Mouse (Mus musculus) midbrain, embryonic 11.5 days (tissue): ENCODE results near the gene Pkp2. TPM values are rescaled to one million over a fixed set of nuclear protein-coding genes. Genes with fewer than 3 reads are reported as not detected.

Source experiments
- ATAC-seq: fragments of 200-750 bp; cut with Nextera tagmentation; 2 replicates; pipeline ENCODE4 v1.8.0; 2017; ENCODE audit warnings: moderate TSS enrichment, moderate library complexity; ENCODE audit not compliant: low FRiP score
- DNase-seq: peaks from one replicate; pipeline ENCODE4 v3.0.0; 2015; ENCODE audit warnings: low spot score; ENCODE audit errors: missing footprints
- H3K27ac ChIP-seq: fragments of 300-500 bp; sonication (generic); 2 replicates; pipeline ENCODE4 v1.5.1; 2014; ENCODE audit warnings: low read depth, low read length
- H3K27me3 ChIP-seq: fragments of 300-500 bp; sonication (generic); 2 replicates; pipeline ENCODE4 v1.6.1; 2014; ENCODE audit warnings: mild to moderate bottlenecking, low read length, moderate library complexity, mixed read lengths; ENCODE audit not compliant: control insufficient read depth, insufficient read depth
- H3K36me3 ChIP-seq: fragments of 300-500 bp; sonication (generic); 2 replicates; pipeline ENCODE4 v1.6.1; 2014; ENCODE audit warnings: mild to moderate bottlenecking, low read length, moderate library complexity, mixed read lengths; ENCODE audit not compliant: control insufficient read depth, insufficient read depth
- H3K4me1 ChIP-seq: fragments of 300-500 bp; sonication (generic); 2 replicates; pipeline ENCODE4 v1.6.1; 2014; ENCODE audit warnings: low read length; ENCODE audit not compliant: control insufficient read depth, insufficient read depth
- H3K4me2 ChIP-seq: fragments of 300-500 bp; sonication (generic); 2 replicates; pipeline ENCODE4 v1.6.1; 2014; ENCODE audit warnings: mild to moderate bottlenecking, moderate library complexity
- H3K4me3 ChIP-seq: fragments of 300-500 bp; sonication (generic); 2 replicates; pipeline ENCODE4 v1.5.1; 2014; ENCODE audit warnings: low read depth, low read length
- H3K9ac ChIP-seq: fragments of 300-500 bp; sonication (generic); 2 replicates; pipeline ENCODE4 v1.6.1; 2014; ENCODE audit warnings: low read length
- H3K9me3 ChIP-seq: fragments of 300-500 bp; sonication (generic); 2 replicates; pipeline ENCODE4 v1.6.1; 2016; ENCODE audit warnings: low read length; ENCODE audit not compliant: control insufficient read depth
- WGBS: fragments of 180-500 bp; shearing (Covaris S2); extraction: QIAGEN DNeasy Blood & Tissue Kit; methylation state at CpG from one replicate; pipeline ENCODE4 v1.1.7; 2014; 5-methylcytosine and 5-hydroxymethylcytosine counted together
- polyA plus RNA-seq: library from polyadenylated mRNA; unstranded; fragments of >200 nt; fragmentation: Nextera tagmentation; extraction: Ambion mirVana; gene quantifications from 2 replicates; pipeline ENCODE4 v1.2.1, GENCODE M21; 2014

The Pkp2 gene
- polyA plus RNA-seq, 1 experiment from 2014 or later, result 5.5 TPM

- Histone ChIP-seq H3K27ac (peak within 1 kb of the TSS; percentile 81), H3K4me2 (peak within 1 kb of the TSS; percentile 87), H3K4me1 (peaks cover 6% of the 10 kb centered on the region; the same call in 1 of the 2 replicates), H3K27me3 (no peaks in the 10 kb centered on the region), H3K36me3 (peaks cover 2% of the 10 kb centered on the region; the same call in 1 of the 2 replicates), H3K9ac (peak within 1 kb of the TSS; percentile 88), H3K4me3 (peak within 1 kb of the TSS; percentile 96), H3K9me3 (no peaks in the 10 kb centered on the region)
- DNase-seq (peak; percentile 98), ATAC-seq (peak; percentile 99)
- WGBS, result under 1% methylated on average over 50 of the region's 50 CpGs
Observed at GRCm38 (mm10) chr16:16302369-16303137, 89.4 kb downstream of the Pkp2 start, which contains the start of gene Yars2. Gene Yars2 (plus strand): TSS chr16:16302965.

GRCm38 (mm10) chr16:16303138-16303827, 90.2 kb downstream of the Pkp2 start:
- Histone ChIP-seq H3K9me3 (no peaks in the 10 kb centered on the region), H3K4me1 (peaks cover 6% of the 10 kb centered on the region; the same call in 1 of the 2 replicates), H3K27me3 (no peaks in the 10 kb centered on the region), H3K4me3 (peak overlapping the region; percentile 96), H3K27ac (peak overlapping the region; percentile 81), H3K36me3 (peaks cover 3% of the 10 kb centered on the region), H3K4me2 (peak overlapping the region; percentile 87), H3K9ac (peak overlapping the region; percentile 88)
- WGBS, result under 1% methylated on average over 59 of the region's 61 CpGs
- DNase-seq (no peak), ATAC-seq (peak; percentile 72)

GRCm38 (mm10) chr16:16303888-16304287, 90.8 kb downstream of the Pkp2 start:
- Histone ChIP-seq H3K36me3 (peaks cover 4% of the 10 kb centered on the region), H3K4me3 (peak overlapping the region; percentile 96), H3K4me1 (peaks cover 6% of the 10 kb centered on the region; the same call in 1 of the 2 replicates), H3K27ac (no peak overlapping the region), H3K9me3 (no peaks in the 10 kb centered on the region), H3K27me3 (no peaks in the 10 kb centered on the region), H3K4me2 (peak overlapping the region; percentile 87), H3K9ac (peak overlapping the region; percentile 88)
- no peak for DNase-seq
- WGBS, result 21% methylated on average over 7 of the region's 7 CpGs
- ATAC-seq, result no peak

- DNase-seq (no peak), ATAC-seq (no peak)
- no peaks in the 10 kb centered on the region for H3K27me3 ChIP-seq
- no peaks in the 10 kb centered on the region for H3K4me1 ChIP-seq
- H3K36me3 ChIP-seq, result peaks cover 10% of the 10 kb centered on the region
- H3K4me2 ChIP-seq, result no peak overlapping the region
- H3K27ac ChIP-seq, result no peak overlapping the region
- no peaks in the 10 kb centered on the region for H3K9me3 ChIP-seq
- 91% methylated on average over 5 of the region's 5 CpGs for WGBS
- no peak overlapping the region for H3K4me3 ChIP-seq
- H3K9ac ChIP-seq, result no peak overlapping the region
Observed at GRCm38 (mm10) chr16:16311319-16311718, 98.2 kb downstream of the Pkp2 start.

Other genes with a start within 250 kb of the Pkp2 start
- gene Yars2, start 89.6 kb downstream of the Pkp2 start, polyA plus RNA-seq, result 41.2 and 44.2 TPM in 2 replicates
- gene Dnm1l, start 145.6 kb downstream of the Pkp2 start, polyA plus RNA-seq, result 75.5 and 82.9 TPM in 2 replicates